27 mouse cellular contexts compared by ENCODE assay signal in genomic region chr10:23707141-23707540, GRCm38 (mm10).
DNase-seq lines count a peak whose midpoint lies in the region; ATAC-seq lines count a peak whose summit lies in the region.
"Had no signal": no experiment of that assay in that cellular context is flagged by ENCODE, and none has a peak within 500 bp of the region (broad histone marks: within the 10 kb centered on the region; RNA-seq: fewer than 3 reads in every experiment).

No protein-coding gene starts in this region.

- H3K4me1 ChIP-seq in limb, embryonic 13.5 days = peaks cover 26% of the 10 kb centered on the region
- H3K4me1 ChIP-seq: hindbrain, embryonic 12.5 days had no signal

- H3K4me2 ChIP-seq in limb, embryonic 13.5 days (replicated peaks) = no peak overlapping the region
- H3K4me2 ChIP-seq: embryonic facial prominence, embryonic 12.5 days; forebrain, embryonic 15.5 days; heart, embryonic 11.5 days; hindbrain, embryonic 12.5 days; intestine, embryonic 15.5 days had no signal

- intact Hi-C loops in left cerebral cortex, postnatal 25 days (cut with DNase I) = no loop called here
- intact Hi-C loops in left cerebral cortex, postnatal 36 days (cut with DNase I) = no loop called here

- H3K9me3 ChIP-seq in limb, embryonic 13.5 days = no peaks in the 10 kb centered on the region
- H3K9me3 ChIP-seq: embryonic facial prominence, embryonic 12.5 days; forebrain, embryonic 10.5 days; forebrain, embryonic 15.5 days; hindbrain, embryonic 12.5 days; intestine, embryonic 15.5 days had no signal

- no peak overlapping the region for H3K4me3 ChIP-seq in limb, embryonic 13.5 days
- H3K4me3 ChIP-seq: embryonic facial prominence, embryonic 12.5 days; forebrain, embryonic 10.5 days; forebrain, embryonic 15.5 days; hindbrain, embryonic 12.5 days; intestine, embryonic 15.5 days had no signal

- WGBS in limb, embryonic 13.5 days = 25% methylated on average over 3 of the region's 3 CpGs

- DNase-seq in kidney, adult 8-10 months = peak; percentile 4 to 22
- no peak for DNase-seq in kidney, postnatal 10 days
- DNase-seq in left cerebral cortex, postnatal 25 days (ENCODE audit: low spot score in 2 of 2) = peak; percentile 6 to 35
- no peak for DNase-seq in left cerebral cortex, postnatal 36 days (ENCODE audit: low spot score in 2 of 2)
- peak; percentile 12 for DNase-seq in forelimb bud, embryonic 11.5 days (ENCODE audit: low read depth, low spot score)
- DNase-seq in left cerebral cortex, adult 18-20 months (ENCODE audit: low spot score in 2 of 2) = no peak
- DNase-seq: adrenal gland, adult 2 months; adrenal gland, postnatal 36 days; B cell, adult 2 months; cerebellum, adult 2 months; cerebellum, postnatal 14 days; gastrocnemius, postnatal 10 days; heart, postnatal 36 days; layer of hippocampus, adult 9-11 months; liver; lung, postnatal 14 days; midbrain, embryonic 14.5 days; thymus, postnatal 4 days had no signal

- ATAC-seq in limb, embryonic 13.5 days (ENCODE audit: low FRiP score, low read depth) = peak; percentile 51; the same call in 1 of the 2 replicates
- ATAC-seq: activated CD4-positive, CD25-positive, alpha-beta regulatory T cell, adult 4 months; forebrain, embryonic 15.5 days; hindbrain, postnatal 0 days; intestine, embryonic 15.5 days had no signal

- H3K9ac ChIP-seq in limb, embryonic 13.5 days = no peak overlapping the region
- H3K9ac ChIP-seq: embryonic facial prominence, embryonic 12.5 days; forebrain, embryonic 15.5 days; hindbrain, embryonic 12.5 days; intestine, embryonic 15.5 days had no signal

- no peaks in the 10 kb centered on the region for H3K36me3 ChIP-seq in limb, embryonic 13.5 days
- H3K36me3 ChIP-seq: embryonic facial prominence, embryonic 12.5 days; forebrain, embryonic 10.5 days; forebrain, embryonic 15.5 days; hindbrain, embryonic 12.5 days; intestine, embryonic 15.5 days had no signal

- H3K27me3 ChIP-seq in limb, embryonic 13.5 days = no peaks in the 10 kb centered on the region
- H3K27me3 ChIP-seq: embryonic facial prominence, embryonic 12.5 days; forebrain, embryonic 15.5 days; hindbrain, embryonic 12.5 days; intestine, embryonic 15.5 days had no signal

- H3K27ac ChIP-seq in limb, embryonic 13.5 days = no peak overlapping the region
- H3K27ac ChIP-seq: embryonic facial prominence, embryonic 12.5 days; forebrain, embryonic 10.5 days; forebrain, embryonic 15.5 days; hindbrain, embryonic 12.5 days; hindbrain, postnatal 0 days; intestine, embryonic 15.5 days had no signal

Comparison
In these comparisons a context has a peak if more than half of its experiments do, and no peak if none do; other contexts are left out.
1. DNase-seq: peak in kidney, adult 8-10 months (2 of 2), left cerebral cortex, postnatal 25 days (2 of 2) and forelimb bud, embryonic 11.5 days (single experiment); none in kidney, postnatal 10 days (single experiment), left cerebral cortex, postnatal 36 days (0 of 2) and left cerebral cortex, adult 18-20 months (0 of 2).